Mouse (Mus musculus) CD4-positive helper T cell, adult 2 months (primary cell): ENCODE results near the gene Sparcl1.
A peak's percentile ranks its signal among the peaks of the same experiment; 100 is the strongest.

Experiments used
- DNase-seq: peaks from one replicate; pipeline ENCODE4 v3.0.0-alpha.2; 2012; ENCODE audit warnings: low read depth, missing footprints, low spot score

Gene Sparcl1

GRCm38 (mm10) chr5:104110171-104110920 is 3.2 kb downstream of the Sparcl1 start:
- DNase-seq: no peak

GRCm38 (mm10) chr5:104109516-104109915 is 4.0 kb downstream of the Sparcl1 start:
- DNase-seq: no peak

GRCm38 (mm10) chr5:104108879-104109369 is 4.6 kb downstream of the Sparcl1 start:
- DNase-seq: peak; percentile 4

- no peak for DNase-seq
Measured at GRCm38 (mm10) chr5:104108127-104108875, 5.2 kb downstream of the Sparcl1 start.

GRCm38 (mm10) chr5:104104111-104104510 is 9.4 kb downstream of the Sparcl1 start:
- no peak for DNase-seq

GRCm38 (mm10) chr5:104103171-104103570 is 10.4 kb downstream of the Sparcl1 start:
- DNase-seq: no peak

- no peak for DNase-seq
Measured at GRCm38 (mm10) chr5:104101678-104102531, 11.6 kb downstream of the Sparcl1 start.

- DNase-seq: no peak
Measured at GRCm38 (mm10) chr5:104096078-104096938, 17.2 kb downstream of the Sparcl1 start.

- no peak for DNase-seq
Measured at GRCm38 (mm10) chr5:104095416-104096077, 18.0 kb downstream of the Sparcl1 start.

- no peak for DNase-seq
Measured at GRCm38 (mm10) chr5:104089751-104090150, 23.8 kb downstream of the Sparcl1 start.

GRCm38 (mm10) chr5:104085366-104085765 is 28.2 kb downstream of the Sparcl1 start:
- DNase-seq: no peak

- no peak for DNase-seq
Measured at GRCm38 (mm10) chr5:104080736-104081135, 32.8 kb downstream of the Sparcl1 start.

- no peak for DNase-seq
Measured at GRCm38 (mm10) chr5:104077508-104077907, 36.0 kb downstream of the Sparcl1 start, which contains the start of gene Gm17660. TSS of gene Gm17660 (minus strand) at chr5:104077608.

- DNase-seq: no peak
Measured at GRCm38 (mm10) chr5:104076361-104076760, 37.2 kb downstream of the Sparcl1 start.

- DNase-seq: peak; percentile 43
Measured at GRCm38 (mm10) chr5:104074388-104074787, 39.1 kb downstream of the Sparcl1 start.

GRCm38 (mm10) chr5:104073602-104074001 is 39.9 kb downstream of the Sparcl1 start:
- no peak for DNase-seq

- DNase-seq: no peak
Measured at GRCm38 (mm10) chr5:104072272-104072886, 41.2 kb downstream of the Sparcl1 start.

GRCm38 (mm10) chr5:104071048-104071447 is 42.5 kb downstream of the Sparcl1 start:
- no peak for DNase-seq

GRCm38 (mm10) chr5:104068751-104069150 is 44.8 kb downstream of the Sparcl1 start:
- DNase-seq: peak; percentile 29
